Mouse (Mus musculus) bone marrow, adult 2 months (tissue): ENCODE measurements around the gene Sde2.

ENCODE experiments used
- CTCF ChIP-seq: fragments of 200-500 bp; IDR thresholded peaks from 2 replicates; pipeline ENCODE4 v1.5.1; 2011; ENCODE audit warnings: low read length, control low read depth; ENCODE audit not compliant: control insufficient read depth, insufficient read depth
- POLR2A ChIP-seq: fragments of 200-500 bp; IDR thresholded peaks from 2 replicates; pipeline ENCODE4 v1.6.1; 2011; ENCODE audit warnings: low read depth, mild to moderate bottlenecking, control low read depth, low read length, borderline replicate concordance; ENCODE audit not compliant: control insufficient read depth

DNA sequence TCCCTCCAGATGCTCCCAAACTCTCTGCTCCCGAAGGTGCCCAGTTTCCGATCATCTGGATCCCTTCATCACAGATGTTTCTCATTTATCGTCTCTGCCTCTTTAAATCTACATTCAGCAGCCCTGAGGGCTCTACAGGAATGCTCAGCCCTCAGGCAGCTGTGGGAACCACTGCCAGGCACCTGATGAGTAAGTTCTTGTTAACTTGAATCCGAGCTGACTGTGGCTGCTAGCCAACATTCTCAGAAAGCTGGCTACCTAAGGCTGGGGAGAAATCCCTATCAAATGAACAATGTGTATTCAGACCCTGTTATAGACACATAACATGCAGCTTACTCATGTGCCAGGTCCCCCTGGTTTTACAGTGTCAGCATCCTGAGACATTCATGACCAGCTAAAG is 62.9 kb downstream of the Sde2 start:
- TF ChIP-seq POLR2A (no peak), CTCF (no peak)
